Mouse (Mus musculus) adrenal gland, adult 10 weeks (tissue): ENCODE measurements around the gene Gemin6. TPM values are rescaled to one million over a fixed set of nuclear protein-coding genes. Genes with fewer than 3 reads are reported as not detected.

Experiments used
- polyA plus RNA-seq: library from polyadenylated mRNA; stranded (reverse); fragments of 350-450 nt; fragmentation: Illumina TruSeq; extraction: RNeasy Lipid Tissue Mini Kit (QIAGEN cat#74804); gene quantifications from one replicate; pipeline ENCODE4 v1.2.3, GENCODE M21; 2014; ENCODE audit warnings: low read depth, low replicate concordance

Gene Gemin6
- 16.9 TPM for polyA plus RNA-seq

DNA sequence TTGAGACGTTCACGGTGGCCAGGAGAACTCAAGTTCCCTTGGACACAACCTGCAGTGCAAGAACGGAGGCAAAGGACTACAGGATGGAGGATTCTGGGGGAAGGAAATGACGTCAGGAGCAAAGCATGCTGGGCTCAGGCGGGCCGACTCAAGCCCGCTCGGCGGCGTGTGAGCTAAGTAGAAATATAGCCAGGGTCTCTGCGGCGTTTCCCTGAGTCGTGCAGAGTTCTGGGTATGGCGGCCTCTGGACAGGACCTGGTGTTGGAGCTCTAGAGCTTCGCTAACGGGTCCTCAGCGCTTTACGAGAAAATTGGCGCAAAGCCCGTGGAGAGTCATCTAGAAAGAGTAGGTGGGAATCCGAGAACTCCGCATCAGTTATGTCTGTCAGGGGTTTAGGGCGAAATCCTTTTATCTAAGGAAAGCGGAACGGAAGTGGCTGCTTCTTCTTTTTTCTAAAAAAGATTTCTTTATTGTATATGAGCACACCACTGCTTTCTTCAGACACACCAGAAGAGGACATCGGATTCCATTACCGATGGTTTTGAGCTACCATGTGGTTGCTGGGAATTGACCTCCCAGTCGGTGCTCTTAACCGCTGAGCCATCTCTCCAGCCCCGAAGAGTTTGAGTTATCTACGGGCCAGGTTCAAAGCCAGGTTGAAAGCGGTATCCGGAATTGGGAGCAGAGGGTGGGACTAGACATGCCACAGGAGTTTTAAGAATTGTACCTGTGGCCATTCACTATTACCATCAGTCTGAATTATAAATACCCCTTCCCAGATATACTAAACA lies at the start of gene Gemin6:
Gene Gemin6, plus strand, starts transcription at position 116 of the 791 bp plus-strand sequence.

DNA sequence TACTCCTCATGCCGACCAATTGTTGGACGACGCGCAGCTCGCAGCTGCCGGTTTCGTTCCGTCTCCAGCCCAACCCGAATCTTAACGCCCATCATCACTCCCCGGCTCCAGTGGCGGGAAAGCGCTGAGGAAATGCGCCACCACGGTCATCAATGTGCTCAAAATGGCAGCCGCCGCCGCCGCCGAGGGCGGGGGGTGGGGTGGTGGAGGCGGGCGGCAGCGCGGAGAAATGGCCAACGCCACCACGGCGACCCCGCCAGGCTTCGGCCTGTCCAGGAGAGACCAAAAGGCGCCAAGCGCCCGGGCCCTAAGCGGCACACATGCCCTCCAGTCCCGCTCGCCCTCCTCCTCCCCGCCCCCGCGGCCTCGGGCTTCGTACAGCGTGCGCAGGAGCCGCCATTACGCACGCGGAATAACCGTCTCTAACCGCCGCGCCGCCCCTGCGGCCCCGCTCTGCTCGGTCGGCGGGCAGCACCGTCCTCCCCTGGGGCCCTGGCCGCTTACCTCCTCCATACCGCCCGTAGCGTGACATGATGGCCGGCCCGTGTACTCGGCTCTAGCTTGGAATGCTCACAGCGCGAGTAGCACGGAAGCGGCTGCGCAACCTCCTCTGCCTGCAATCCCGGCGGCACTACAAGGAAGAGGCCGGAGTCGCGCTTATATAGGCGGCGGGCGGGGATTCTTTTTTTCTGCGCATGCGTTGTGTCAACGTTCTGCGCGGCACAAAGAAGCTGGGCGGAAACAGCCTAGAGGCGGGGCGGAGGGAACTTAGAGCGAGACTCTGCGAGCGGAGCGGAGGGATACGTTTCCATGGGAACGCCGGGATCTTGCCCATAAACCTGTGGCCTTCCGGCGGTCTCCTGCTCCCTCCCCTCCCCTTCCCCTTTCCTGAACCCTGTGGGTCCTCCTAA lies 17.3 kb upstream of the Gemin6 start, which contains the start of the genes Srsf7 and Ttc39d:
Gene Srsf7, minus strand, starts transcription at position 637 of the 911 bp plus-strand sequence.
Gene Ttc39d, plus strand, starts transcription at position 790 of the 911 bp plus-strand sequence.

Other genes with a start within 250 kb of the Gemin6 start
- 100.0 TPM for gene Hnrnpll, start 162.1 kb upstream of the Gemin6 start, polyA plus RNA-seq
- 16.7 TPM for gene Galm, start 97.0 kb upstream of the Gemin6 start, polyA plus RNA-seq
- gene Srsf7, start 17.1 kb upstream of the Gemin6 start, polyA plus RNA-seq: 251 TPM
- 0.29 TPM for gene Ttc39d, start 17.0 kb upstream of the Gemin6 start, polyA plus RNA-seq
- 19.4 TPM for gene Morn2, start 65.8 kb downstream of the Gemin6 start, polyA plus RNA-seq
- gene Dhx57, start 66.0 kb downstream of the Gemin6 start, polyA plus RNA-seq: 14.0 TPM
- not detected for gene Arhgef33, start 83.0 kb downstream of the Gemin6 start, polyA plus RNA-seq
- not detected for gene Gm10190, start 149.1 kb downstream of the Gemin6 start, polyA plus RNA-seq